Comparison of ENCODE assay signal across 7 mouse cellular contexts in genomic region chr2:69885050-69885449, GRCm38 (mm10). TPM values are rescaled to one million over a fixed set of nuclear protein-coding genes. Genes with fewer than 3 reads are reported as not detected.
A peak's percentile ranks its signal among the peaks of the same experiment; 100 is the strongest.
DNase-seq lines count a peak whose midpoint lies in the region; ATAC-seq and TF ChIP-seq lines count a peak whose summit lies in the region.

No protein-coding gene starts in this region.

- H3K36me3 ChIP-seq in megakaryocyte, embryonic 14.5 days (replicated peaks; ENCODE audit: low read length), result peaks cover 13% of the 10 kb centered on the region
- H3K36me3 ChIP-seq in limb, embryonic 10.5 days, result peaks cover 10% of the 10 kb centered on the region; the same call in 1 of the 2 replicates
- no peaks in the 10 kb centered on the region for H3K36me3 ChIP-seq in neural tube, embryonic 12.5 days

- no peak overlapping the region for H3K27ac ChIP-seq in embryonic fibroblast, embryonic 13.5 days (ENCODE audit: insufficient read depth, low read length)
- peak overlapping the region; percentile 94 for H3K27ac ChIP-seq in limb, embryonic 10.5 days
- no peak overlapping the region for H3K27ac ChIP-seq in neural tube, embryonic 12.5 days

- no peak for DNase-seq in limb, embryonic 10.5 days (ENCODE audit: low spot score)
- no peak for DNase-seq in ovary, postnatal 10 days (ENCODE audit: low spot score)
- no peak for DNase-seq in frontal cortex, postnatal 10 days (ENCODE audit: low spot score in 2 of 2)

- peak overlapping the region; percentile 76 for H3K4me2 ChIP-seq in neural tube, embryonic 12.5 days (replicated peaks)

- peak overlapping the region; percentile 98 for H3K4me3 ChIP-seq in megakaryocyte, embryonic 14.5 days (replicated peaks)
- H3K4me3 ChIP-seq in embryonic fibroblast, embryonic 13.5 days (ENCODE audit: insufficient read depth, low read length), result peak overlapping the region; percentile 73
- H3K4me3 ChIP-seq in limb, embryonic 10.5 days, result peak overlapping the region; percentile 79
- peak overlapping the region; percentile 56 for H3K4me3 ChIP-seq in neural tube, embryonic 12.5 days

- peak overlapping the region; percentile 82 for H3K9ac ChIP-seq in neural tube, embryonic 12.5 days

- no peaks in the 10 kb centered on the region for H3K27me3 ChIP-seq in megakaryocyte, embryonic 14.5 days (replicated peaks)
- no peaks in the 10 kb centered on the region for H3K27me3 ChIP-seq in limb, embryonic 10.5 days (ENCODE audit: low read depth, poor library complexity, severe bottlenecking)
- no peaks in the 10 kb centered on the region for H3K27me3 ChIP-seq in neural tube, embryonic 12.5 days (replicated peaks)

- WGBS in limb, embryonic 10.5 days, result 6% methylated on average over 12 of the region's 12 CpGs
- WGBS in neural tube, embryonic 12.5 days, result 8% methylated on average over 12 of the region's 12 CpGs

- peaks cover 15% of the 10 kb centered on the region for H3K4me1 ChIP-seq in megakaryocyte, embryonic 14.5 days
- peaks cover 6% of the 10 kb centered on the region; the same call in 1 of the 2 replicates for H3K4me1 ChIP-seq in embryonic fibroblast, embryonic 13.5 days (ENCODE audit: control insufficient read depth, insufficient read depth, low read length)
- peaks cover 13% of the 10 kb centered on the region for H3K4me1 ChIP-seq in limb, embryonic 10.5 days
- no peaks in the 10 kb centered on the region for H3K4me1 ChIP-seq in neural tube, embryonic 12.5 days

- no peak for TF ChIP-seq CTCF in embryonic fibroblast, embryonic 13.5 days (IDR thresholded peaks at IDR 0.05; ENCODE audit: borderline replicate concordance, insufficient read depth, low read length)

- TF ChIP-seq POLR2A in embryonic fibroblast, embryonic 13.5 days (IDR thresholded peaks at IDR 0.05; ENCODE audit: low read depth, low read length), result no peak

- no peaks in the 10 kb centered on the region for H3K9me3 ChIP-seq in megakaryocyte, embryonic 14.5 days
- no peaks in the 10 kb centered on the region for H3K9me3 ChIP-seq in limb, embryonic 10.5 days (replicated peaks)
- no peaks in the 10 kb centered on the region for H3K9me3 ChIP-seq in neural tube, embryonic 12.5 days

- no peak for ATAC-seq in megakaryocyte, adult 5-6 weeks (ENCODE audit: poor library complexity, severe bottlenecking)
- peak; percentile 33; the same call in 1 of the 2 replicates for ATAC-seq in neural tube, embryonic 12.5 days (ENCODE audit: low FRiP score, low read depth)

RNA-seq across cellular contexts. Expression of gene Mettl5, which starts 0.4 kb away (rescaled TPM):
- 62.5 and 68.5 TPM in 2 replicates for polyA plus RNA-seq in megakaryocyte, embryonic 14.5 days (2012; ENCODE audit: insufficient read depth, low replicate concordance)
- total RNA-seq in megakaryocyte, adult 5-6 weeks (2015), result 20.9 and 24.8 TPM in 2 replicates
- 20.0 and 22.4 TPM in 2 replicates for total RNA-seq in megakaryocyte, adult 5-6 weeks (2017)
- 14.4 and 17.0 TPM in 2 replicates for polyA plus RNA-seq in embryonic fibroblast, embryonic 13.5 days (2011; ENCODE audit: insufficient read length, low read depth, missing spikeins)
- 44.5 and 47.3 TPM in 2 replicates for polyA plus RNA-seq in limb, embryonic 10.5 days (2016; fragmentation: Nextera tagmentation; extraction: Ambion mirVana)
- polyA plus RNA-seq in neural tube, embryonic 12.5 days (2016; fragmentation: Nextera tagmentation; extraction: Ambion mirVana), result 30.6 and 36.2 TPM in 2 replicates

RNA-seq across cellular contexts. Expression of gene Ubr3, which starts 12.0 kb away (rescaled TPM):
- polyA plus RNA-seq in megakaryocyte, embryonic 14.5 days (2012; ENCODE audit: insufficient read depth, low replicate concordance), result 2.5 and 3.8 TPM in 2 replicates
- total RNA-seq in megakaryocyte, adult 5-6 weeks (2015), result 48.8 and 55.3 TPM in 2 replicates
- 40.8 and 72.2 TPM in 2 replicates for total RNA-seq in megakaryocyte, adult 5-6 weeks (2017)
- polyA plus RNA-seq in embryonic fibroblast, embryonic 13.5 days (2011; ENCODE audit: insufficient read length, low read depth, missing spikeins), result 50.7 and 52.7 TPM in 2 replicates
- polyA plus RNA-seq in limb, embryonic 10.5 days (2016; fragmentation: Nextera tagmentation; extraction: Ambion mirVana), result 13.6 and 13.8 TPM in 2 replicates
- 19.2 and 22.6 TPM in 2 replicates for polyA plus RNA-seq in neural tube, embryonic 12.5 days (2016; fragmentation: Nextera tagmentation; extraction: Ambion mirVana)

RNA-seq across cellular contexts. Expression of gene Ssb, which starts 23.7 kb away (rescaled TPM):
- 26.3 TPM in 1 of 2 replicates, not detected in the other for polyA plus RNA-seq in megakaryocyte, embryonic 14.5 days (2012; ENCODE audit: insufficient read depth, low replicate concordance)
- total RNA-seq in megakaryocyte, adult 5-6 weeks (2015), result 197 and 221 TPM in 2 replicates
- 298 and 306 TPM in 2 replicates for total RNA-seq in megakaryocyte, adult 5-6 weeks (2017)
- 259 and 260 TPM in 2 replicates for polyA plus RNA-seq in embryonic fibroblast, embryonic 13.5 days (2011; ENCODE audit: insufficient read length, low read depth, missing spikeins)
- polyA plus RNA-seq in limb, embryonic 10.5 days (2016; fragmentation: Nextera tagmentation; extraction: Ambion mirVana), result 322 and 347 TPM in 2 replicates
- 355 and 373 TPM in 2 replicates for polyA plus RNA-seq in neural tube, embryonic 12.5 days (2016; fragmentation: Nextera tagmentation; extraction: Ambion mirVana)
